Mouse (Mus musculus): ENCODE measurements around the gene Actn1.

- TF ChIP-seq CTCF (IDR thresholded peaks at IDR 0.05) = no peak
- TF ChIP-seq POLR2A (IDR thresholded peaks at IDR 0.05; ENCODE audit: insufficient read depth, low read depth, low read length) = no peak
Measured at GRCm38 (mm10) chr12:80137744-80138143, 122.4 kb downstream of the Actn1 start.

Measured in heart, adult 2 months (tissue).